Mouse (Mus musculus): Measurements from ENCODE around the gene Sema5b.

DNA sequence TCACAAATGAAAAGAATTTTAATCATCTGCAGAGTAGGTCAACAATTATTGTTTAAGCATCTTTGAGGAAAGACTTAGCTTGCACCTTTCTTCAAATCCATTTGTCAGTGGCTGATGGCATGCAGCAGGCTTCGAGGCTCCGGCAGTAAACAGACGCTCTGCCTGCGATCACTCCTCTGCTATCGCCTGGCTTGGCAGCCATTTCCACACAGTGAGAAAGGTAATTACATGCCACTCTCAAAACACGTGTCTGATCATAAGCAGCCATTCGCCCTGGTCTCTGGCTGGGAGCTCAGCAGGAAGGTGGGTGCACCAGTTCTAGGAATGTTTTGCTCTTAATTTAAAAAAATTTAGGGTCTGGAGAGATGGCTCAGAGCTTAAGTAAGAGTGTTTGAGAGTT, 170.1 kb downstream of the Sema5b start:
- TF ChIP-seq POLR2A (IDR thresholded peaks at IDR 0.05; ENCODE audit: borderline replicate concordance, low read depth, low read length) (no peak), CTCF (IDR thresholded peaks at IDR 0.05; ENCODE audit: low read depth, low read length) (no peak)
